Mouse (Mus musculus): ENCODE measurements around the gene Insl6. TPM values are rescaled to one million over a fixed set of nuclear protein-coding genes. Genes with fewer than 3 reads are reported as not detected.
A peak's percentile ranks its signal among the peaks of the same experiment; 100 is the strongest.

Insl6 gene
- polyA plus RNA-seq, 1 experiment = 16.7 TPM

- no peak overlapping the region for H3K27ac ChIP-seq (ENCODE audit: insufficient read depth, low read depth, low read length)
- H3K4me3 ChIP-seq (ENCODE audit: insufficient read depth, low read length) = no peak overlapping the region
- H3K4me1 ChIP-seq (ENCODE audit: control insufficient read depth, insufficient read depth, low read length) = peaks cover 15% of the 10 kb centered on the region
- no peak for TF ChIP-seq CTCF (IDR thresholded peaks at IDR 0.05; ENCODE audit: low read depth, low read length)
- no peak for TF ChIP-seq POLR2A (IDR thresholded peaks at IDR 0.05; ENCODE audit: borderline replicate concordance, low read depth, low read length)
Measured at GRCm38 (mm10) chr19:29368041-29368440, 42.9 kb upstream of the Insl6 start.

DNA sequence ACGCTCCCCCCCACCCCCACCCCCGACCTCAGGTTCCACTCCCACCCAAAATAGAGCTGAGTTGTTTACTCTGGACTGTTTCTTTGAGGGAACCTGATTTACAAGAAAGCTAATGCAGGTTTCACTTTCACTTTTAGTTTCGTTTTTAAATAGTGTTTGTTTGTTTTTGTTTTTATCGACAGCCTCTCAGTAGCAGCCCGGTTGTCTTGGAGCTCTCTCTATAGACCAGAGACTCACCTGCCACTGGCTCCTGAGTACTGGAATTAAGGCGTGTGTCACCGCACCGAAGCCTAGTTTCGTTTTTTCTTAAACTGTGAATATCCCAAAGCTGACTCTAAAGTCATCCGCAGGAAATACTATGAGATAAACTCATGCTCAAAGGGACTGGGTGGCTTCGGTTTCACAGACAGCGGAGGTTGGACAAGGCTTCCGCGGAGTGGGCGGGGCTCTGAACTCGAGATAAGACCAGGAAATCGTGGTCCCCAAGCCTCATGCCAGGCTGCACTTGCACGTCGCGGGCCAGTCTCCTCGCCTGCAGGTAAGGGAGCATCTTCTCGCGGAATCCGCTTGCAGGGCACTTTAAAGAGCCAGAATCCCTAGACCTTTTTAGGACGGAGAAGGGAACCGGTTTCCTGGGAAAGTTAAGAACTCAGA lies 41.9 kb upstream of the Insl6 start, which contains the start of the genes Plgrkt and Cd274:
Plgrkt (minus strand) TSS at position 422 of the 654 bp plus-strand sequence.
Cd274 (plus strand) TSS at position 487 of the 654 bp plus-strand sequence.
- Histone ChIP-seq H3K4me3 (ENCODE audit: insufficient read depth, low read length) (peak within 1 kb of the TSS; percentile 75), H3K4me1 (ENCODE audit: control insufficient read depth, insufficient read depth, low read length) (peaks cover 15% of the 10 kb centered on the region), H3K27ac (ENCODE audit: insufficient read depth, low read depth, low read length) (peak within 1 kb of the TSS; percentile 86)
- TF ChIP-seq POLR2A (IDR thresholded peaks at IDR 0.05; ENCODE audit: borderline replicate concordance, low read depth, low read length) (no peak), CTCF (IDR thresholded peaks at IDR 0.05; ENCODE audit: low read depth, low read length) (no peak)

DNA sequence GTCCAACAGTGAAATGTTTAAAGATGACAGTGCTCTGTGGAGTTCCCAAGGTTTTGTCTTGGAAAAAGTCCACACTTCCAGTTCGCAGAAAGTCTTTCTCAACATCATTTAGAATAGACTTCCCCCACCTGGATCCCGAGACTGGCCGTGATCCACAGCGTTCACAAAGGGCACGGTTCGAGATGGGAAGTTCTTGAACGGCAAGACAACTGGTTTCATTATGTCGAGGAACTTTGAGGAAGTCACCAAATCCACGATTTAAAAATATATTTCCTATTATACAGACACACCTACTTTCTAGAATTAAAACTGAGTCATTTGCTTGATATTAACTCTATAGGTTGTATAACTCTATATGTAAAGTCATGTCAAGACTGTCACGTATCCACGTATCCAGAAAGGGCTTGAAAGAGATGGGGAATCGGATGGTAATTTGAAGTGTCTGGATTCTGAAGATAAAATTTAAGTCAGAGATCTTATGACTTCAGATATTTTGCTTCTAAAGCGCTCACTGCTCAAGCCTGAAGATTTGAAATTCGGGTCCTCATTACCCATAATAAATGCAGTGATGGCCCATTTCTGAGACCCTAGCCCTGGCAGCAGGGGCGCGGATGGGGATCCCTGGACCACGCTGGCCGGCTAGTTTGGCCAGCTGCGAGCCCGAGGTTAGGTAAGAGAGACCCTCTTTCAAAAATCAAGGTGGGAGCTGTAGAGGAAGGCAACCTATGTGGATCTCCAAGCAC lies 41.2 kb upstream of the Insl6 start:
- Histone ChIP-seq H3K4me1 (ENCODE audit: control insufficient read depth, insufficient read depth, low read length) (peaks cover 15% of the 10 kb centered on the region), H3K4me3 (ENCODE audit: insufficient read depth, low read length) (peak overlapping the region; percentile 75), H3K27ac (ENCODE audit: insufficient read depth, low read depth, low read length) (peak overlapping the region; percentile 86)
- TF ChIP-seq POLR2A (IDR thresholded peaks at IDR 0.05; ENCODE audit: borderline replicate concordance, low read depth, low read length) = no peak
- TF ChIP-seq CTCF (IDR thresholded peaks at IDR 0.05; ENCODE audit: low read depth, low read length) = no peak

DNA sequence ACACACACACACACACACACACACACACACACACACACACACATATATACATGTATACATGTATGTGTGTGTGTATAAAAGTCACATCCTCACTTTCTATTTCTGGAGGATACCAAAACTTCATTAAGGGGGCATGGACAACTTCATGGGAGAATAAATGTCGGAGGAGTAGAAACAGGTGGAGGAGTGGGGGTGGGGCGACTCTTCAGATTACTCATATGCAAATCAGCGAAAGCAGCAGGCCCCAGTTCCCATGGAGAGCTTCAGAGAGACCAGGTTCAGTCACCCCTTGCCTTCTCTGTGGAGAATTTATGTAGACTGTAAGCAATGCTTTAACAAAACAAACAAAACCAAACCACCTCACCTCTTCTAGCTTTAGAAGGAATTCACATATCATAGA lies 39.9 kb upstream of the Insl6 start:
- Histone ChIP-seq H3K4me1 (ENCODE audit: control insufficient read depth, insufficient read depth, low read length) (peaks cover 20% of the 10 kb centered on the region), H3K27ac (ENCODE audit: insufficient read depth, low read depth, low read length) (no peak overlapping the region), H3K4me3 (ENCODE audit: insufficient read depth, low read length) (no peak overlapping the region)
- TF ChIP-seq CTCF (IDR thresholded peaks at IDR 0.05; ENCODE audit: low read depth, low read length) (no peak), POLR2A (IDR thresholded peaks at IDR 0.05; ENCODE audit: borderline replicate concordance, low read depth, low read length) (no peak)

GRCm38 (mm10) chr19:29364076-29364475 lies 38.9 kb upstream of the Insl6 start:
- no peak for TF ChIP-seq CTCF (IDR thresholded peaks at IDR 0.05; ENCODE audit: low read depth, low read length)
- no peak for TF ChIP-seq POLR2A (IDR thresholded peaks at IDR 0.05; ENCODE audit: borderline replicate concordance, low read depth, low read length)
- Histone ChIP-seq H3K4me1 (ENCODE audit: control insufficient read depth, insufficient read depth, low read length) (peaks cover 20% of the 10 kb centered on the region), H3K27ac (ENCODE audit: insufficient read depth, low read depth, low read length) (no peak overlapping the region), H3K4me3 (ENCODE audit: insufficient read depth, low read length) (no peak overlapping the region)

GRCm38 (mm10) chr19:29363557-29363956 lies 38.4 kb upstream of the Insl6 start:
- Histone ChIP-seq H3K27ac (ENCODE audit: insufficient read depth, low read depth, low read length) (no peak overlapping the region), H3K4me1 (ENCODE audit: control insufficient read depth, insufficient read depth, low read length) (peaks cover 16% of the 10 kb centered on the region), H3K4me3 (ENCODE audit: insufficient read depth, low read length) (no peak overlapping the region)
- no peak for TF ChIP-seq CTCF (IDR thresholded peaks at IDR 0.05; ENCODE audit: low read depth, low read length)
- TF ChIP-seq POLR2A (IDR thresholded peaks at IDR 0.05; ENCODE audit: borderline replicate concordance, low read depth, low read length) = no peak

DNA sequence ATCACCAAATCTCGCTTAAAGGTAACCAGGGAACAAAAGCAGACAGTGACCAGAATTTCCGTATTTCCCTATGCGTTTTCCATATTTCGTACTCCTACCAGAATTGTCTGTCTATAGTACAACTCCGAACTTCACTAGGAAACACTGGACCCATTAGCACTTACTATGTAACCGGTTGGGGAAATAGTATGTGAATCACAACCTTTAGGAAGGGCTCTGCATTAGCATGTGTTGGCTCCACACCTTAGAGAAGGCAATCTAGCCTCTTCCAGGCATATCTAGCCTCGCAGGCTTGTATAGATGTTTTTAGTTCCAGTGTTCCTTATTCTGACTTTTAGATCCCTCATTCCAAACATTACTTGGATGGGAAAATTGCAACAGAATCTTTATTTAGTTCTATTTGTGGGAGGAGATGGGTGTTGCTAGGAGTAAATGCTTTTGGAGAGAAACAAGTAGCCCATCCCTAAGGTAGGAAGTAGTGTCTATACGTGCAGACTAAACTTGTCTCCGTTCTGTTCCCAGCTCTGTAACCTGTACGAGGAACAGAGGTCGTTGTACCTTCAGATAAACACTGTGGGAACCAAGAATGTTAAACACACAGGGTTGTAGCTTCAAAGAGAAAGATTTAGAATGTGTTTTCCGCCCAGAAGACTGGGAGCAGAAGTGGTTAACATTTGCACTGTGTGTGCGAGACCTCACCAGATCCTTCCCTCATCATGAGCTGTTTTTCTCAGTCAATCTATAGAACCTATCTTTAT lies 37.2 kb upstream of the Insl6 start:
- H3K4me3 ChIP-seq (ENCODE audit: insufficient read depth, low read length) = peak overlapping the region; percentile 74
- H3K27ac ChIP-seq (ENCODE audit: insufficient read depth, low read depth, low read length) = no peak overlapping the region
- TF ChIP-seq CTCF (IDR thresholded peaks at IDR 0.05; ENCODE audit: low read depth, low read length) (no peak), POLR2A (IDR thresholded peaks at IDR 0.05; ENCODE audit: borderline replicate concordance, low read depth, low read length) (no peak)
- peaks cover 15% of the 10 kb centered on the region for H3K4me1 ChIP-seq (ENCODE audit: control insufficient read depth, insufficient read depth, low read length)

DNA sequence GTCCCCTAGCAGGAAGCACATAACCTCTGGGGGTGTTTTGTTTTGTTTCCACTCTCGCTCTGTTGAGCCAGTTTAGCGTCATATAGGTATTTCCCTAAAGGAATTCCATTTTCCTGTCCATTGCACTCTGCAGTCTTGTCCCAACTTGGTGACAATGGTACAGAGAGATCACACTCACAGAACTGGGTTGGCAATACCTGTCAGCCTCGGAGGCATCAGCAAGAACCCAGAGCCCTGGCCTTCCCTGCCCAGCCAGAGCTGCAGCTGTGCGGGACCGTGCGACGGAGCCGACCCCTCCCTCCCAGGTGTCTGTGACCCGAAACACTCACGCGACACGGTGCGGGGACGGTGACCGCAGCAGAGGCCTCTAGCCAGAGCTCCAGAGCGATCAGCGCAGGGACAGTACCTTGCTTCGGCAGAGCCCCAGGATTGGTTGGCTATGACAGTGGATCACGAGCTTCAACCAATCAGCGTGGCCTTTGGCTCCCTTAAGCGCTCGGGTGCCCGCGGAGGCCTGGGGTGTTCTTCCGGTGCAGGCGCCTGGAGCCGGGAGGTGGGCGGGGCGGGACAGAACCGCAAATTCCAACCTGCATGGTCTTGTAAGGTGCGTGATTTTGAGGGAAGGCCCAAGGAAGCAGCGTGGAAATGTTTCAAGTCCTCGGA lies 36.4 kb upstream of the Insl6 start:
- no peak overlapping the region for H3K27ac ChIP-seq (ENCODE audit: insufficient read depth, low read depth, low read length)
- TF ChIP-seq CTCF (IDR thresholded peaks at IDR 0.05; ENCODE audit: low read depth, low read length) (no peak), POLR2A (IDR thresholded peaks at IDR 0.05; ENCODE audit: borderline replicate concordance, low read depth, low read length) (no peak)
- peaks cover 15% of the 10 kb centered on the region for H3K4me1 ChIP-seq (ENCODE audit: control insufficient read depth, insufficient read depth, low read length)
- H3K4me3 ChIP-seq (ENCODE audit: insufficient read depth, low read length) = peak overlapping the region; percentile 74

GRCm38 (mm10) chr19:29360251-29360650 lies 35.1 kb upstream of the Insl6 start:
- H3K4me3 ChIP-seq (ENCODE audit: insufficient read depth, low read length) = no peak overlapping the region
- no peak overlapping the region for H3K27ac ChIP-seq (ENCODE audit: insufficient read depth, low read depth, low read length)
- TF ChIP-seq CTCF (IDR thresholded peaks at IDR 0.05; ENCODE audit: low read depth, low read length) = no peak
- TF ChIP-seq POLR2A (IDR thresholded peaks at IDR 0.05; ENCODE audit: borderline replicate concordance, low read depth, low read length) = no peak

More at GRCm38 (mm10) chr19:29360251-29360650, 35.1 kb upstream of the Insl6 start:
- H3K4me1 ChIP-seq (ENCODE audit: control insufficient read depth, insufficient read depth, low read length) = peaks cover 12% of the 10 kb centered on the region

Measured in bone marrow macrophage, adult 2 months (primary cell).